Mouse (Mus musculus) megakaryocyte, embryonic 14.5 days (primary cell): ENCODE data around the gene Chsy1.

Experiments
- FLI1 ChIP-seq: IDR thresholded peaks from 2 replicates; pipeline ENCODE4 v1.6.1; 2012; ENCODE audit warnings: low read length, inconsistent platforms, mixed read lengths
- GATA1 ChIP-seq: IDR thresholded peaks from 3 replicates; pipeline ENCODE4 v1.6.1; 2012; ENCODE audit warnings: mixed read lengths, low read length, inconsistent platforms, borderline replicate concordance

- no peak for TF ChIP-seq GATA1
- TF ChIP-seq FLI1: no peak
Observed at GRCm38 (mm10) chr7:66130296-66130695, 21.0 kb downstream of the Chsy1 start.
